Mouse (Mus musculus) adrenal gland, postnatal 14 days (tissue): ENCODE measurements at regions not wholly inside any gene's neighbourhood (a gene's known extent, or its start where the extent isn't known, plus 50 kb on each side); places are given as distances from the start of the nearest gene placed in this dataset.

Source experiments
- DNase-seq: peaks from one replicate; pipeline ENCODE4 v3.0.0; 2021; ENCODE audit warnings: mixed read lengths

DNA sequence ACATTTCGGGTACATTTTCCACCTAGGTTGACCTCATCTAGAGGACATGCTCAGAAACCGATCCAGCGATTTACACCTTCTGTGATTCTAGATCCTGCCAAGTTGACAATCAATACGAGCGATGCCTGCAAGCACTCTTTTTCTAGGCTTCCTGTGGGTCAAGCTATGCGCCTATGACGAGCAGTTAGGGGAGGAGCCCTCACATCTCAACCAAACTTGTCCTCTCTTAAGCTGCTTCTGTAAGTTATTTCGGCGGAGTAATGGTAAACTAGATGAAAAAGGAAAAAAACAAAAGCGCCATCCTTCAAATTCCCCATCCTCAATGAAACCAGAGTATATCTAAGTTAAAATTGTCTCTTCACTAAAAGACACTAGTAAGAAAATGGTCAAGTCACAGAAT, 858.5 kb downstream of the Zfp704 start:
- no peak for DNase-seq

DNA sequence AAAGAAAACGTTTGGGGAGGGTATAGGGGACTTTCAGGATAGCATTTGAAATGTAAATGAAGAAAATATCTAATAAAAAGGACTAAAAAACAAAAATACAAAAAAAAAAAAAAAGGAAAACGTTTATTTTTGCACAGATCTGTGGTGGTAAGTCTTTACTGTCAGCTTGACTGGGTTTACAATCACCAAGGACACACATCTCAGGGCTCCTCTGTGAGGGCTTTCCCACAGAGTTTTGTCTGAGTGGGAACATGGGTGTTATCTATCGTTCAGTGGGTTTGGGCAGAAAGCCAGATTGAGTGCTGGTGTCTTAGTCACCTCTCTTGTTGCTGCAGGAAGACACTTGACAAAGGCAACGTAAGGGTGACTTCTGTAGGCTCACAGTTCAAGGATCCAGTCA, 859.0 kb downstream of the Zfp704 start:
- no peak for DNase-seq

DNA sequence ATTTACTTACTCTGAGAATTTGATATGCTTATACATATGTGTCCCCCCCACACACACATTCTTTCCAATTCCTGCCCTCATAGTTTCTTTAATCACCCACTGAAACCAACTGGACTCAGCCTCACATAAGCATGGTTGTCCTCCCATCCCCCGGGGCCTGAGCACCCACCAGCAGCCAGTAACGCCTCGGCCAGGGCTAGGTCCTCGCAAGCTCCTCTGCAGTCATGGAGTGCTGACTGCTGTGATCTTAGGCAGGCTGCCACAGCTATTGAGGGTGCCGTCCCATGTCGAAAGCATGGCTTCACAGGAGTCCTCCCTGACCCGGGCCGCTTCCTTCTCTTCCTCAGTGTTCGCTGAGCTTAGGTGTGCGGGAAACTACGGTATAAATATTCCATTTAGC, 859.7 kb downstream of the Zfp704 start:
- DNase-seq = no peak

DNA sequence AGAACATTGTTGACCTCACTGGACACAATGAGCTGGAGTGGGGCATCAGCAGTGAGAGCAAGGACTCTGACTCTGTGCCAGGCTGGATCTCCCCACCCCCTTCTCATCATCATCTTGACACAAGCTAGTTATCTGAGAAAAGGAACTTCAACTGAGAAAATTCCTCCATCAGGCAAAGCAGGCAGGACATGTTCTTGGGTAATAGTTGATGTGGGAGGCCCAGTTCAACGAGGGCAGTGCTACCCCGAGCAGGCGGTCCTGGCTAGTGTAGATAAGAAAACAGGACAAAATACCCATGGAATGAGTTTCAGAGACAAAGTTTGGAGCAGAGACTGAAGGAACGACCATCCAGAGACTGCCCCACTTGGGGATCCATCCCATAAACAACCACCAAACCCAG, 862.7 kb downstream of the Zfp704 start:
- DNase-seq = no peak

DNA sequence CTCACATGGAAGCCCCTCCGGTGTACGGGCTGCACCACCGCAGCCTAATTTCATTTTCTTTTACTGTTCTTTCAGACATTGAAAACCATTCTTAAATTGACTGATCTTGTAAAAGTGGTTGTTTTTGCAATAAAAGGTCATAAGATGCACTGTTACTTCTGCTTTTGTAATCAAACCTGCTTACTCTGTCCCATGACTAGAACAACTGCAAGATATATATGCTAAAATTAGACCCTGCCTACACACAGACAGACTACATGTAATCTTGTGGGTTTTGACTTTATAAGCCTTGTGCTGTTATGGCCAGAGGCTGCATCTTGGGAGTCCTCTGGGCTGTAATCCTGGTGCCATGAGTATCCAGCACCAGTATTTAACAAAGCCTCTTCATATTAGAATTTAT, 863.2 kb downstream of the Zfp704 start:
- no peak for DNase-seq

DNA sequence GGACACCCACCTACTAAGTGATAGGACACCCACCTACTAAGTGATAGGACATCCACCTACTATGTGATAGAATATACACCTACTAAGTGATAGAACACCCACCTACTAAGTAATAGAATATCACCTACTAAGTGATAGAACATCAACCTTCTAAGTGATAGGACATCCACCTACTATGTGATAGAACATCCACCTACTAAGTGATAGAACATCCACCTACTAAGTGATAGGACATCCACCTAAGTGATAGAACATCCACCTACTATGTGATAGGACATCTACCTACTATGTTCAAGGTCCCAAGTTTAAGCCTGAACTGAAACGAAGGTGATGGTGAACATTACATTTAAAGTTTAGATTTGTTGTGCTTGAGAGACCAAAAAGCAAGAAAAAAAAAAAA, 863.8 kb downstream of the Zfp704 start:
- DNase-seq = no peak

DNA sequence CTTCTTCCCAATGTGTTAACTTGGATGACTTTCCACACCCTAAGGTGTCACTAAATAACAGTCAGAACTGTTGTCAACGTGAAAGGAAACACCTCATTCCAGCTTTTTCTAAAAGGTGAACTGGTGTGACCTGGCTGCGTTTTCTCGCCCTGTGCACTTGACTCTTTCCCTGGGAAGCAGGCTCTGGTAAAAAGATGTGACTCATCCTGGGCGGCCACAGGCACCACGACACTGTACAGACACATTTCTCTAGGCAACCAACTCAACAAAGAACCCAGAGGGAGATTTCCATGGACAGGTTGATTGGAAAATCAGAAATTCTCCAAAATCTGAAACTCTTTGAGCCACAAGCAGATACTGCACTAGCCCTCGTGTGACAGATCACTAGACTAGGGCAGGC, 865.0 kb downstream of the Zfp704 start:
- no peak for DNase-seq

DNA sequence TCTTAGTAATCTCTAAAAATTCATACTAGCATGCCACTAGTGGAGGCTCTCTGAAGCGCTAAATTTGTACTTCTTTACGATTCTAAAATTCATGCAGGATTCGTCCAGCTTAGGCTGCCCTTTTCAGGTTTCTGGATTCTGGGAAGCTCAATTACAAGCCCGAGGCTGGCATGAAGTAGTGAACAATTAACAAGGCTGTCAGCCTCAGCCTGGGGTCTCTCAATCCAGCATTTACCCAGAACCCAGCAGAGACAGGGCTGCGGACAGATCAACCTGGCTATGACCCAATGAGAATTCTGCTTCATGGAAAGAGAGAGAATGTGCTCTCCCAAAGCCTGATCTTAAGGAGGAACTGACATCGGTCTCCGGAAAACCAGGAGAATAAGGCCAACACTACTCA, 866.2 kb downstream of the Zfp704 start:
- no peak for DNase-seq

DNA sequence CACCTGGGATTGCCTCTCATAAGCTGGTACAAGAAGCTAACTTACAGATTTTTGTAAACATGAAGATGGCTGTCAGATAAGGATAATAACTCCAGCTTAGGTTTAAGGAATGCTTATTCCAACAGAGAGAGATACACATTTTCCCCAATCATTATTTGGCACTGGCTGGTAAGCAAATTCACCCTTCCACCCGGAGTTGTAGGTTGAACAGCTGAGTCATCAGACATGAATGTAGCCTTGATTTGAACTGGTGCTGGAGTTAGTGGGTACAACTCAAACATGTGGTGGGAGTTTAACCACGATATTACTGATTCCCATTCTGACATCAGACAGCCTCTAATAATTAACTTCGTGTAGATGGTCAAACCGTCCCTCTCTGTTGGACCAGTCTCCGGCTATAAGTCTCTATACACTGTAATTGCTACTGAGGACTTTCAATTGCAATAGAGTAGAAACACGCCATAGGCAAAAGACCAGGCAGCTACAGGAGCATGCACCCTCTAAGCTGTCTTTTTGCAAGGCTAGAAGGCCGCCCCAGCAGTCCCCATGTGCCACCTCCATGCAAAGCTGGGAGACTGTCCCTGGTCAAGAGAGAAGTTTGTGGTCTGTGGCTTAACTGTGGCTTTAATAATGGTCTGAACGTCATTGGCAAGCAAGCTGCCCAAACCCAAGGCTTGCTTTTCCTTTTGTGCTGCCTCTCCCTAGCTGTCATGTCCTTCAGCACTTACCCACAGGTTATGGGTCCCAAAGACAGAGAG, 868.4 kb downstream of the Zfp704 start:
- DNase-seq = no peak

DNA sequence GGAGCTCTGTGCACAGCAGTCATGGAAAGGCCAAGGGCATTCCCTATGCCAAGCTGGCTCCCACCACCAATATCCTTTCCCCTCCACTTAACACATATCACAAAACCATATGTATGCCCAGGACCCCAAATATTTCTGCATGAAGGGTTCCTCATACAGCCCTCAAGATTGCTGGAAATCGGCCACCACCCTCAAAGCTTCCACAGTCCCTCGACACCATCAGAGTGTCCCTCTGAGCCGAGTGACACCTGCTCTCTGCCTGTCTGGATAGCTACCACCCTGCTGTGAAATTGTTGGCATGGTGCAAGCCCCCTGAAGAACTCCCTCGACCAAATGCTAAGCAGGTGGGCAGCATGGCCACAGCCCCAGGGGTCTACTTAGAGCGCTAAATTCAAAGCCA, 869.2 kb downstream of the Zfp704 start:
- DNase-seq = no peak

DNA sequence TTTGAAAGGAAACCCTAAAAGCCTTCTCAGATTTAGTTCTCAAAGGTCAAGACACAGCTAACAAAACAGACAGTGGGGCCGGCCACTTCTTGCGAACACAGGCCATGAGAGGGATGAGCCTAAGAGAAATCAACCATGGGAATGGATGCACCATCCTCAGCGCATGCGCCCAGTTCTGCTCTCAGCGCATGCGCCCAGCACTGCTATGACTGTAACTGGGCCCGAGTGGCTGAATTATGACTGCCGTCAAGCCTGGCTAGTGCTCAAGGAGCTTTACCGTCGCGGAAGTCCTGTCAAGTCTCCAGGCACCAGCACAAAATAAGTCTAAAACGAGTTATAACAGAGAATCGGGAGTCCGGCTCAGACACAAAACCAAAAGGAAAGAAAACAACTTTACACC, 870.6 kb downstream of the Zfp704 start:
- DNase-seq = no peak

DNA sequence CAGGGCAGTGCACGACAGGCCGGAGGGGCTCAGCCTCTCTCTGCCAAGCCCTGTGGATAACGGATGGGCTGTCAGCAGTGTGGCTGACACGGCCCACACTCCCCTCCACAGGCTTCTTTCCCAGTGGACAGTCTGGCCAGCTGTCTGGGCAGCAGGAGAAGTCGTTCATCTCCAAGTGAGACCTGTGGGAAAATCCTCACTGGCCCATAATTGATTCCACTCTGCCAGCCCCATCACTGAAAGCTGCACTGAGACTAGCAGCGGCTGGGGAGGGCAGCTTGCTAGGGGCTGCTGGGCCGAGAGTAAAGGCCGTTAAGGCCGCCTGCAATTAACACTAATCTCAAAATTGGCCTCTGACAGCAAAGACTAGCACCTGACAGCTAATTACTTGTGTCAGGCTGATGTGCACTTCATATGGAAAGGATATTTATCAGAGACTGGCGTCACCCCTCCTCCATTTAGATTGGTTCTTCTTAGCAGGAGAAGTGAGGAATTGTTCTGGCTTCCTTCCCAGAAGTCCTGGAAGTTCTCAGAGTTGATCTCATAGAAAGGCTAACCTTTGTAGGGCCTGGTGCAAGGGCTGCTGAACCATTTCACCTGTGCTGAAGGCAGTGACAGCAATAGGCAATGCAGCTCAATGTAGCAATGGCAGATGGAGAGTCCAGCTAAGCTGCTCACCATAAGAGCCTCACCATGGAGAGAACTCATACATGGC, 873.5 kb downstream of the Zfp704 start:
- DNase-seq = no peak

DNA sequence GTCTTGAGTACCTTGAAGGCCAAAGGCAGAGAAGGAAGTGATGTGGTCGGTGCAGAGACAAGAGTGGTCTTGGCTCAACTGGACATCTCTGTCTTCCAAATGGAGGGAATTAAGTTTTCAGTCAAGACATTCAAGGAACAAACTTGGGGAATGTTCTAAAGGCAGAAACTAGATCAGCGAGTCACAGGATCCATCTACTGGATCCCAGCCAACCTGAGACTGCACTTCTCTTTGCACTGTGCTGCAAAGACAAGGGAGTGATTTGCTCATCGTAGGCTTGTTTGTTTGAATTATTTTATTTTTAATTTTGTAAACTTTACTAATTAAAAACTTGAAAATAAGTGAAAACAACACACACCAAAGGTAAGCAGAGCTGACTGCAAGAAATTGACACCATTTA, 875.8 kb downstream of the Zfp704 start:
- no peak for DNase-seq

DNA sequence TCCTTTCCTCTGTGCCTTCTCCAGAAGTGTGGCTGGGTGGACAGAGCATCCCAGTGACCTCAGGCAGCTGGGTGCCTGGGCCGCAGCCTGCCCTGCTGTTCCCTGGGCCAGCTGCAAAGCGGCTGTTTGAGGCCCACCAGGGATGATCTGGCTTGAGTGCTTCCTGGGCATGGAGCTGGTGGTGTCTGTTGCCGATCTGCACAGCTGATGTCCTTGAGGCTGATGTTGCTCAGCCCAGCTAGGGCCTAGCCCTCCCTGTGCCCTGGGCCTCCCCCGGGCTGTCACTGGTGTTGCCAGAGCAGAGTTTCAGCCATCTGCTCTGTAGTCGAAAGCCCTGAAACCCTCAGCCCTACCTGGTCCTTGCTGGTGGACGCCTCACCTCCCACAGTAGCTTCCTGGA, 878.5 kb downstream of the Zfp704 start:
- peak; percentile 19 for DNase-seq

DNA sequence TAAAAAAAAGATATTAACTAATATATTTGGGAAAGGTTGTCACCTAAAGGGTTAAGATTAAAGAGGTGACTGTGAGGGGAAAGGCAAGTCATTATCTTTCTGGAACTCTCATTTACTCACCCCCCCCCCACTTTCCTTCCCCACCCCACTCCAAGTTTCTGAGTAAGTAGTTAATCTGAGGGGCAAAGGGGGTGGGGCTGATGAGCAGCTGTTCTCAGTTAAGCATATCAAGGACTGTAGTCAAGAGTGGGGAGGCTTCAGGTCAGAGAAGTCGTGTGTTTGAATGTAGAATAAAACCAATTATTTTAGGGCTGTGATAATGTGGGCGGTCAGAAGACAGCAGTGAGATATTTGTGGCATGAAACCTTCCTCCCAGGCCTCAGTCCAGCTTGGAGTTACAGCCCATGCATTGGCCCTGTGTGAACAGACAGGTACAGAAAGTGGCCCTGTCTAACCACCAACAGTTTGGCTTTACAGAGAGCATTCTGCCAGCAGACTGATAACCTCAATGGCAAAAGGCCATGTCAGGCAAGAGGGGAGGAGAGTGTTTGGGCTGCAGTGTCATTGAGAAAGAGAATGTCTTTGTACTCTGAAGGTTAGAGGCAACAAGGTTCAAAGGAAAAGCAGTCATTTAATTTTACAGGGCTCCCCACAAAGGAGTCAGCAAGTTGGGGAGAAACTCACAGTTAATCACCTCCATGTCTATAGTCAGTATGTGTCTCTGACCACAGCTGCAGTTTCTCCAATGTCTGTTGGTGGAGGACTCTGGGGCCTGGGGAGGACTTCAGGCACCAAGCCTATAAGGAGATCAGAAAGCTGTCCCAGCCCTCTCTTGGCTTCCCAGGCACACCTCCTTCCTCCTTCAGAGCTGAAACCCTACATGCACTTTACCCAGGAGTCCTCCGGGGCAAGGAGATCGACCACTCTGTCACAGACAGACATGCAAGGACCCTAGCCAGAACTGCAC, 888.0 kb downstream of the Zfp704 start:
- peak; percentile 40 for DNase-seq

DNA sequence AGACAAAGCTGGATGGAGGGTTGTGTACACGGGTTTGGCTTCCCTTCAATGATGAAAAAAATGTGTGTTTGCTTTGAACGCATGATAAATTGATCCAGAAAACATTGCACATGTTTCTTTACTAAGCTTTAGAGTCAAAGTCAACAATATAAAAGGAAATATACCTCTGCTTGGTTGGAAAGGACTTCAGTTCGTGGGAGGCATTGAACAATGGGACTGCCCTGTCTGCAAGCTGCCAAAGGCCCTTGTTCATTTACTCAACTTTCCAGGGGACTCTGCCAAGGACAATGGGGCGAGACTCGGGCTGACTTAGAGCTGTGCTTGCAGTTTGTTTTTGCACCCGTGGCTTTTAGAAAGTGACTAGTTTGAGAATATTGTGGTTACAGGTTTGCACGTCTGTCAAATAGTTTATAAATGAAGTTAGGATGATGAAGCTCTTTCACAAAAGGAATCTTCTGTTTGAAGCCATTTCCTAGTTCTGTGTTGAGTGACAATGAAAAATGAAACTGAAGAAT, 889.2 kb downstream of the Zfp704 start:
- peak; percentile 34 for DNase-seq

DNA sequence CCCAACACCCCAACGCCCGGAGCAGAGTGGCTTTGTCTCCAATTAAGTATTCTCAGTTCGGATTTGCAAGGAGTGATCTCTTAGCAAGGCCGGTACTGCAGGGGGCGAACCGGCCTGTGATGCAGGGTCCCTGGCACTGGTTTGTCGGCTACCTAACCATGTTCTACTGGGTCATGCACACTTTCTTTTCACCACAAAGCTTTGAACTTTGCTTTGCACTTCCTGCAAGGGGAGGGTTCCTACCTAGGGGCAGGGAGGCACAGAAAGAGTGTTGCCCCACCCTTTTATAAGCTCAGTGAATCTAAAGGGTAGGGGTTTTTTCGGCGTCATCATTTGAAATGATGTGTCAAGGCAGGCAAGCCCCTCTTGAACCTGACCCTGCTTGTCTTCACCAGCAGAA, 891.7 kb downstream of the Zfp704 start:
- no peak for DNase-seq

DNA sequence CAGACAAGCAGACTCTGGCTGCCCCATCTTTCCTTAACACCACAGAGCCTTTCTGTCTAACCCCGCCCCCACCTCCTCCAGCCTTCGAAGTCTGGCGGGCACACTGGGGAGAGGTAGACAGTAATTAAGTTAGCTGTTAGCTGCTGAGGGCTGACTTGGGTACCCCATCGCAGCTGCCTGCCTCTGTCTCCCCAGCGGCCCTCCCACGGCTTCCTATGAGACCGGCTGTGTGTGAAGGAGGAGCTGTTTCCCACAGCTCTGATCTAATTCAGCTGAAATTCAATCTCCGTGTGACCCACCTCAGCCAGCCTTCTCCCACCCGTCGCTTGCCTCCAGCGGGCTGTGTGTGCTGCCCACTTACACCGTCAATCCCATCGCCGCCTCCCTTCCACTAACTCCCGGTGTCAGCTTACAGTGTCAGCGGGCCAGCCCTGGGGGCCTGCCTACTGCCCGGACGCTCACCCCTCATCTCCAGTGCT, 892.5 kb downstream of the Zfp704 start:
- DNase-seq = peak; percentile 39
